Mouse (Mus musculus): ENCODE data around the gene Cdh23. TPM values are rescaled to one million over a fixed set of nuclear protein-coding genes. Genes with fewer than 3 reads are reported as not detected.

Gene Cdh23
- polyA plus RNA-seq, 1 experiment, result 0.19 TPM

DNA sequence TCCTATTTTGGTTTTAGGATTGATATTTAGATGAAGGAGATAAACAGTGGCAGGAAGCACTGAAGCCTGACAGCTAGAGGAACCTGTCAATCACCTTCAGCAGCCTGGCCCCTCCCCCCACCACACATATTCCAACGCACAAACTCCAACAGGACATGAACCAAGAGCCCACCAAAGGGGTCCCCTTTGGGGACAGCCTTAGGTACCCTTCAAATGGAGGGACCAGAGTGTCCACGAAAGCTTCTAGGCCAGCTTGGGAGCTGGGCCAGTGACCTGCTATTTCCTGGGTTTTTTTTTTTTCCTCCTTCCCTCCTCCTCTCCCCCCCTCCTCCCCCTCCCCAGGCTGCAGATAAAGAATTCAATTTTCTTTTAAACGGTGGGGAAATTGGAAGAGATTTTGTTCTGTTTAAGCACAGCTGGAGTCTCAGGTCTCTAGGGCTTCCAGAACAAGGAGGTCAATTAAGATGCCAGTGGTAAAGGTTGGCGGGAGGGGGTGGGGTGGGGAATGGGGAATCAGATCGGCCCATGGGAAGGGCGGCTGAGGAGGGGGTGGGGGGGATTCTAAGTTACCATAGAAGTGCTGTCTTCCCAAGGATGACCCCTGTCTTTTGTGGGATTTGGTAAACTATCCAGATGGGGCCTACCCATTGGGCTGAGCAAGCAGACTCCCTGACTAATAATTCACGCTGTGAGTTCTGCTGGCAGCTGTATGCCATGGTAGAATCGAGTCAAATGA is 239.5 kb downstream of the Cdh23 start:
- TF ChIP-seq USF1 (IDR thresholded peaks at IDR 0.05; ENCODE audit: low read depth) (no peak), MAX (IDR thresholded peaks at IDR 0.05) (no peak), CTCF (IDR thresholded peaks at IDR 0.05; ENCODE audit: control insufficient read depth, insufficient read depth, insufficient read length) (no peak), MYOG (IDR thresholded peaks at IDR 0.05; ENCODE audit: control insufficient read depth, extremely low read depth, insufficient read length) (no peak), MYOD1 (IDR thresholded peaks at IDR 0.05; ENCODE audit: control insufficient read depth, insufficient read length, low read depth) (no peak), CEBPB (IDR thresholded peaks at IDR 0.05; ENCODE audit: low read depth) (no peak), FOSL1 (IDR thresholded peaks at IDR 0.05; ENCODE audit: insufficient read depth, low read length, poor library complexity, severe bottlenecking) (no peak)
- Histone ChIP-seq H3ac (ENCODE audit: control insufficient read depth, insufficient read length, low read depth) (no peak overlapping the region), H3K4me3 (ENCODE audit: insufficient read depth, poor library complexity, severe bottlenecking) (no peak overlapping the region), H3K79me3 (ENCODE audit: low read depth) (no peaks in the 10 kb centered on the region), H3K79me2 (ENCODE audit: control insufficient read depth, insufficient read depth) (no peaks in the 10 kb centered on the region), H3K36me3 (ENCODE audit: control insufficient read depth, insufficient read depth) (no peaks in the 10 kb centered on the region), H3K27me3 (ENCODE audit: control insufficient read depth, insufficient read depth, insufficient read length) (peaks cover 12% of the 10 kb centered on the region)

DNA sequence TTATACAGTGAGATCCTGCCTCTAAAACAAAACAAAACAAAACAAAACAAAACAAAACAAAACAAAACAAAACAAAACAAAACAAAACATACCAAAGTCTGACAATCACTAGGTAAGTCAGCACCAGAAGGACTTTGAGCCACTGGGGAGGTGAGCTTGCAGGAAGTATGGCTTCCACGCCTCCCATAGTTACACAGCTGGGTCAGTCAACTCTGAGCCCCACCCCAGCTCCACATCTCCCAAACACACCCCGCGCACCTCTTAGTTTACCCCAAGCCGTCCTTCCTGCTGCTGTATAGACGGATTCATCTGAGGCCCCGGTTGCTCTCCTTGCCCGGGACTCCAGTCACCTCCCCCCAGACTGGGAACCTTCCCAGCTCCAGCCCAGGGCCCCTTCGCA is 241.1 kb downstream of the Cdh23 start:
- Histone ChIP-seq H3K79me3 (ENCODE audit: low read depth) (no peaks in the 10 kb centered on the region), H3K79me2 (ENCODE audit: control insufficient read depth, insufficient read depth) (no peaks in the 10 kb centered on the region), H3K36me3 (ENCODE audit: control insufficient read depth, insufficient read depth) (no peaks in the 10 kb centered on the region), H3K27me3 (ENCODE audit: control insufficient read depth, insufficient read depth, insufficient read length) (peaks cover 16% of the 10 kb centered on the region), H3K4me3 (ENCODE audit: insufficient read depth, poor library complexity, severe bottlenecking) (no peak overlapping the region), H3ac (ENCODE audit: control insufficient read depth, insufficient read length, low read depth) (no peak overlapping the region)
- TF ChIP-seq CEBPB (IDR thresholded peaks at IDR 0.05; ENCODE audit: low read depth), result no peak
- no peak for TF ChIP-seq FOSL1 (IDR thresholded peaks at IDR 0.05; ENCODE audit: insufficient read depth, low read length, poor library complexity, severe bottlenecking)
- no peak for TF ChIP-seq USF1 (IDR thresholded peaks at IDR 0.05; ENCODE audit: low read depth)
- no peak for TF ChIP-seq MYOG (IDR thresholded peaks at IDR 0.05; ENCODE audit: control insufficient read depth, extremely low read depth, insufficient read length)
- no peak for TF ChIP-seq CTCF (IDR thresholded peaks at IDR 0.05; ENCODE audit: control insufficient read depth, insufficient read depth, insufficient read length)
- no peak for TF ChIP-seq MYOD1 (IDR thresholded peaks at IDR 0.05; ENCODE audit: control insufficient read depth, insufficient read length, low read depth)
- TF ChIP-seq MAX (IDR thresholded peaks at IDR 0.05), result no peak

DNA sequence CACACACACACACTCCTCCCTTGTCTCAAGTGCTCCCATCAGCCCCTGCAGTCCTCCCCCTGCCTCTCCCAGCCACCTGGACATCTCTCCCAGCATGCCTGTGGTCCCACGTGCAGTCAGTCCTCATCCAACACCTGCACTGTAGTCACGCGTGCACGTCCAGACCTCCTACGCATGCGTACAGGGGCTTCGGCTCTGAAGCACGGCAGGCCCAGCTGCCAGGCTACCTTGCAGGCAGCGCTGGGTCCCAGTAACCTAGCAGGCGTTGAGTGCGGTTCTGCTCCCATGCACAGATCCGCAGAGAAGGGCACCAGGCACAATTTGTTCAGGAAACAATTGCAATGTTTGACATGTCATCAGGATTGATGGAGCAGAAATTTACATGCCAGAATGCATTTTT is 249.1 kb downstream of the Cdh23 start:
- H3K79me3 ChIP-seq (ENCODE audit: low read depth), result no peaks in the 10 kb centered on the region
- TF ChIP-seq CEBPB (IDR thresholded peaks at IDR 0.05; ENCODE audit: low read depth) (no peak), CTCF (IDR thresholded peaks at IDR 0.05; ENCODE audit: control insufficient read depth, insufficient read depth, insufficient read length) (no peak), MYOG (IDR thresholded peaks at IDR 0.05; ENCODE audit: control insufficient read depth, extremely low read depth, insufficient read length) (no peak), USF1 (IDR thresholded peaks at IDR 0.05; ENCODE audit: low read depth) (no peak), MYOD1 (IDR thresholded peaks at IDR 0.05; ENCODE audit: control insufficient read depth, insufficient read length, low read depth) (no peak), FOSL1 (IDR thresholded peaks at IDR 0.05; ENCODE audit: insufficient read depth, low read length, poor library complexity, severe bottlenecking) (no peak), MAX (IDR thresholded peaks at IDR 0.05) (no peak)
- H3K79me2 ChIP-seq (ENCODE audit: control insufficient read depth, insufficient read depth), result no peaks in the 10 kb centered on the region
- H3K36me3 ChIP-seq (ENCODE audit: control insufficient read depth, insufficient read depth), result no peaks in the 10 kb centered on the region
- H3K27me3 ChIP-seq (ENCODE audit: control insufficient read depth, insufficient read depth, insufficient read length), result peaks cover 28% of the 10 kb centered on the region
- no peak overlapping the region for H3K4me3 ChIP-seq (ENCODE audit: insufficient read depth, poor library complexity, severe bottlenecking)
- no peak overlapping the region for H3ac ChIP-seq (ENCODE audit: control insufficient read depth, insufficient read length, low read depth)

DNA sequence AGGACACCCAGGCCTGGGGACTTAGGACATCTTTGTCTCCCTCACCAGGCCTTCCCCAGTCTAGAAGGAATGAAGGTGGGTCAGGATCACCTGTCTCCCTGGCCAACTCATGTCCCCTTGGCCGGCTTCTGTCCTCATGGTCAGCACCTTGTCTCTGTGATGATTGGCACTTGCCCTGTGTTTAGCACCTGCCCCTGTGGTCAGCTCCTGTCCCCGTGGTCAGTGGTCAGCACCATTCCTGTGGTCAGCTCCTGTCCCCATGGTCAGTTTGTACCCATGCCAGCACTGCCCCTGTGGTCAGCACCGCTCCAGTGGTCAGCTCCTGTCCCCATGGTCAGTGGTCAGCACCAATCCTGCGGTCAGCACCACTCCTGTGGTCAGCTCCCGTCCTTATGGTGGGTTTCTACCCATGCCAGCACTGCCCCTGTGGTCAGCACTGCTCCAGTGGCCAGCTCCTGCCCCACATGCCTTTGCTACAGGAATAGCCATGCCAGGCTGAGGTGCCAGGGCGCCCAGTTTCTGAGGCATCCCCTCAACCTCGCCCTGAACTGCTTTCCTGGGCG is 251.2 kb downstream of the Cdh23 start:
- TF ChIP-seq USF1 (IDR thresholded peaks at IDR 0.05; ENCODE audit: low read depth) (no peak), FOSL1 (IDR thresholded peaks at IDR 0.05; ENCODE audit: insufficient read depth, low read length, poor library complexity, severe bottlenecking) (no peak), MYOD1 (IDR thresholded peaks at IDR 0.05; ENCODE audit: control insufficient read depth, insufficient read length, low read depth) (peak; percentile 53), MAX (IDR thresholded peaks at IDR 0.05) (peak; percentile 73), CEBPB (IDR thresholded peaks at IDR 0.05; ENCODE audit: low read depth) (no peak), MYOG (IDR thresholded peaks at IDR 0.05; ENCODE audit: control insufficient read depth, extremely low read depth, insufficient read length) (no peak)
- H3K36me3 ChIP-seq (ENCODE audit: control insufficient read depth, insufficient read depth), result no peaks in the 10 kb centered on the region

DNA sequence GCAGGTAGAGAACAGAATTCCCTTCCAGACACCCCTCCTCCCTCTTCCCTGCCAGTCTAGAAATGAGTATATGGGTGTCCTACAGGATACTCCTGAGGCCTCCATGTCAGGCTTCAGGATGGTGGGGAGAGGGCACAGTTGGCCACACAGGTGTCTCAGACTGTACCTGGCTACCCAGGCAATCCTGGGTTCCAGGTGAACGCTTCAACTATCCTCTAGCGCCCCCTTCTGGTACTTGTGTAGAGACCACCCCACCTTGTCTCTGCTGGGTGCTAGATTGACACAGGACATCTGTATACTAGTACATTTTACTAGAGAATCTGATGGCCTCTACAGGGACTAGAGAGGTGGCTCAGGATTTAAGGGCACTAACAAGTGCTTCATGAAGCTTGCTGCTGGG is 253.2 kb downstream of the Cdh23 start:
- H3ac ChIP-seq (ENCODE audit: control insufficient read depth, insufficient read length, low read depth), result no peak overlapping the region
- H3K27me3 ChIP-seq (ENCODE audit: control insufficient read depth, insufficient read depth, insufficient read length), result peaks cover 7% of the 10 kb centered on the region
- no peak overlapping the region for H3K4me3 ChIP-seq (ENCODE audit: insufficient read depth, poor library complexity, severe bottlenecking)
- TF ChIP-seq CTCF (IDR thresholded peaks at IDR 0.05; ENCODE audit: control insufficient read depth, insufficient read depth, insufficient read length), result no peak
- no peak for TF ChIP-seq FOSL1 (IDR thresholded peaks at IDR 0.05; ENCODE audit: insufficient read depth, low read length, poor library complexity, severe bottlenecking)
- no peak for TF ChIP-seq MYOG (IDR thresholded peaks at IDR 0.05; ENCODE audit: control insufficient read depth, extremely low read depth, insufficient read length)
- TF ChIP-seq MYOD1 (IDR thresholded peaks at IDR 0.05; ENCODE audit: control insufficient read depth, insufficient read length, low read depth), result no peak
- no peak for TF ChIP-seq MAX (IDR thresholded peaks at IDR 0.05)
- H3K36me3 ChIP-seq (ENCODE audit: control insufficient read depth, insufficient read depth), result no peaks in the 10 kb centered on the region
- H3K79me3 ChIP-seq (ENCODE audit: low read depth), result no peaks in the 10 kb centered on the region
- H3K79me2 ChIP-seq (ENCODE audit: control insufficient read depth, insufficient read depth), result no peaks in the 10 kb centered on the region

More for the DNA sequence above, 251.2 kb downstream of the Cdh23 start:
- Histone ChIP-seq H3K79me2 (ENCODE audit: control insufficient read depth, insufficient read depth) (no peaks in the 10 kb centered on the region), H3ac (ENCODE audit: control insufficient read depth, insufficient read length, low read depth) (no peak overlapping the region), H3K4me3 (ENCODE audit: insufficient read depth, poor library complexity, severe bottlenecking) (no peak overlapping the region), H3K27me3 (ENCODE audit: control insufficient read depth, insufficient read depth, insufficient read length) (peaks cover 22% of the 10 kb centered on the region), H3K79me3 (ENCODE audit: low read depth) (no peaks in the 10 kb centered on the region)

All from C2C12 (cell line).